20 mouse cellular contexts compared by ENCODE assay signal in the genomic region with DNA sequence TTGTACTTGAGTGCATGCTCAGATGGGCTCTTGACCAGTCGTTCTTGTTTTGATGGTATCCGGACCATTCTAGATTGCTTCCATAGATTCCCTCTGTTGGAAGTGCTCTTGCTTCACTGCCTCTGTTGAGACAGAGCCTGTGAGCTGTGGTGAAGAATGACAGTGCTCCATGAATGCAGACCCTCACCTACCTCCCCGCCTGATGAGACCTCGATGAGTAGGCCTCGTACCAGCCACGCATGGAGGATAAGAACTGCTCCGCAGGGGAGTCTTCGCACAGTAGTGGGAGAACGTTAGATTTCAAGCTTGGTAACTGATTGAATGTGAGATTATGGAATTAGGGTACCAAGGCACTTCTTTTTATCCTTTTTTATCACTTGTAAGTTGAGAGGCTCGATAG.
"Had no signal": no experiment of that assay in that cellular context is flagged by ENCODE, and none has a peak within 500 bp of the region (broad histone marks: within the 10 kb centered on the region; RNA-seq: fewer than 3 reads in every experiment).

No protein-coding gene starts in this region.

- H3K27me3 ChIP-seq: heart, embryonic 12.5 days; hindbrain, embryonic 12.5 days; intestine, embryonic 15.5 days; limb, embryonic 12.5 days; liver, embryonic 13.5 days had no signal

- H3K27ac ChIP-seq: heart, embryonic 10.5 days; hindbrain, embryonic 10.5 days; hindbrain, embryonic 12.5 days; hindbrain, embryonic 14.5 days; intestine, embryonic 15.5 days; limb, embryonic 10.5 days; limb, embryonic 12.5 days; liver, embryonic 13.5 days had no signal

- H3K36me3 ChIP-seq: hindbrain, embryonic 12.5 days; intestine, embryonic 15.5 days had no signal

- DNase-seq: gastrocnemius, postnatal 10 days; gastrocnemius, postnatal 25 days; heart, postnatal 10 days; heart, postnatal 4 days; kidney, adult 18-20 months; kidney, postnatal 10 days; kidney, postnatal 25 days; kidney, postnatal 4 days; liver; liver, embryonic 13.5 days had no signal

- H3K9ac ChIP-seq: heart, embryonic 12.5 days; hindbrain, embryonic 12.5 days; hindbrain, embryonic 14.5 days; intestine, embryonic 15.5 days; limb, embryonic 12.5 days; liver, embryonic 13.5 days had no signal

- H3K4me3 ChIP-seq: heart, embryonic 10.5 days; heart, embryonic 12.5 days; hindbrain, embryonic 10.5 days; hindbrain, embryonic 12.5 days; intestine, embryonic 15.5 days; layer of hippocampus, adult 2 months; left cerebral cortex, adult 2 months; limb, embryonic 10.5 days; limb, embryonic 12.5 days; liver, embryonic 13.5 days had no signal
